Mouse (Mus musculus) midbrain, embryonic 11.5 days (tissue): ENCODE measurements around the gene Ankrd44. TPM values are rescaled to one million over a fixed set of nuclear protein-coding genes. Genes with fewer than 3 reads are reported as not detected.

Experiments
- ATAC-seq: fragments of 200-750 bp; cut with Nextera tagmentation; 2 replicates; pipeline ENCODE4 v1.8.0; 2017; ENCODE audit warnings: moderate TSS enrichment, moderate library complexity; ENCODE audit not compliant: low FRiP score
- DNase-seq: peaks from one replicate; pipeline ENCODE4 v3.0.0; 2015; ENCODE audit warnings: low spot score; ENCODE audit errors: missing footprints
- H3K27ac ChIP-seq: fragments of 300-500 bp; sonication (generic); 2 replicates; pipeline ENCODE4 v1.5.1; 2014; ENCODE audit warnings: low read depth, low read length
- H3K27me3 ChIP-seq: fragments of 300-500 bp; sonication (generic); 2 replicates; pipeline ENCODE4 v1.6.1; 2014; ENCODE audit warnings: mild to moderate bottlenecking, low read length, moderate library complexity, mixed read lengths; ENCODE audit not compliant: control insufficient read depth, insufficient read depth
- H3K36me3 ChIP-seq: fragments of 300-500 bp; sonication (generic); 2 replicates; pipeline ENCODE4 v1.6.1; 2014; ENCODE audit warnings: mild to moderate bottlenecking, low read length, moderate library complexity, mixed read lengths; ENCODE audit not compliant: control insufficient read depth, insufficient read depth
- H3K4me1 ChIP-seq: fragments of 300-500 bp; sonication (generic); 2 replicates; pipeline ENCODE4 v1.6.1; 2014; ENCODE audit warnings: low read length; ENCODE audit not compliant: control insufficient read depth, insufficient read depth
- H3K4me2 ChIP-seq: fragments of 300-500 bp; sonication (generic); 2 replicates; pipeline ENCODE4 v1.6.1; 2014; ENCODE audit warnings: mild to moderate bottlenecking, moderate library complexity
- H3K4me3 ChIP-seq: fragments of 300-500 bp; sonication (generic); 2 replicates; pipeline ENCODE4 v1.5.1; 2014; ENCODE audit warnings: low read depth, low read length
- H3K9ac ChIP-seq: fragments of 300-500 bp; sonication (generic); 2 replicates; pipeline ENCODE4 v1.6.1; 2014; ENCODE audit warnings: low read length
- H3K9me3 ChIP-seq: fragments of 300-500 bp; sonication (generic); 2 replicates; pipeline ENCODE4 v1.6.1; 2016; ENCODE audit warnings: low read length; ENCODE audit not compliant: control insufficient read depth
- WGBS: fragments of 180-500 bp; shearing (Covaris S2); extraction: QIAGEN DNeasy Blood & Tissue Kit; methylation state at CpG from one replicate; pipeline ENCODE4 v1.1.7; 2014; 5-methylcytosine and 5-hydroxymethylcytosine counted together
- polyA plus RNA-seq: library from polyadenylated mRNA; unstranded; fragments of >200 nt; fragmentation: Nextera tagmentation; extraction: Ambion mirVana; gene quantifications from 2 replicates; pipeline ENCODE4 v1.2.1, GENCODE M21; 2014

The Ankrd44 gene
- polyA plus RNA-seq, 1 experiment from 2014 or later, result 10.1 TPM

DNA sequence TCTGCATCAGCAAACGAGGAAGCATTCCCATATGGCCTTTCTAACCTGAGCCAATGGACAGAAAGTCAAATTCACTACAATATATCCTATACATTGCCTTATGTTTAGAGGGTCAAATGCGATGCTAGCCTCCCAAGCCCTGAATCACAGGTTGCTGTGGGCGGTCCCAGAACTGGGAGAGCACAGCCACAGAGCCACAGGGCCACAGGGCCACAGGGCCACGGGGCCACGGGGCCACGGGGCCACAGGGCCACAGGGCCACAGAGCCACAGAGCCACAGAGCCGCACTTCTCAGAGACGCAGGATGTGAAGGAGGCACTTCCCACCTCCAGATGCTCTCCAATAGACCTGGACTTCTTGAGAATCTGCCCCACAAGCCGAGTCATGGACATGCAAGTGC is 121.8 kb downstream of the Ankrd44 start:
- DNase-seq (no peak), ATAC-seq (no peak)
- no peaks in the 10 kb centered on the region for H3K36me3 ChIP-seq
- no peak overlapping the region for H3K4me3 ChIP-seq
- H3K4me2 ChIP-seq, result no peak overlapping the region
- no peaks in the 10 kb centered on the region for H3K4me1 ChIP-seq
- WGBS, result 89% methylated on average over 9 of the region's 9 CpGs
- no peak overlapping the region for H3K27ac ChIP-seq
- no peak overlapping the region for H3K9ac ChIP-seq
- no peaks in the 10 kb centered on the region for H3K9me3 ChIP-seq
- no peaks in the 10 kb centered on the region for H3K27me3 ChIP-seq

DNA sequence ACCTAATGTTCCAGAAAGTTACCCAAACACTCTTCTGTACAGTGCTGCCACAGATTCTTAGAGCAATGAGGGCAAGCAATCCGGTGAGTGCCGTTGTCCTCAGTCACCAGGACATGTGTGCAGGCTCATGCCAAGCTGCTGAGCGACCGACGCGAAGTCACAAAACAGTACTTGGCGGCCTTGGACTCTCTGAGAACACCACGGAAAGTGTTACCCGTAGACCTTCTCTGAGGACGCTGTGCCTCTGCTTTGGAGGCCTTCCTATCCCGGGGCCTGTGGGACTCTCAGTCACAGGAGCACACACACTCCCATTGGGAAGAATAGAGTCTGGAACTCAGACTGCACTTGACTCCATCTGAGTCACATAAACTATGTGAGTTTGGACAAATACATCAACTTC is 123.5 kb downstream of the Ankrd44 start:
- H3K36me3 ChIP-seq, result no peaks in the 10 kb centered on the region
- no peak overlapping the region for H3K9ac ChIP-seq
- H3K27me3 ChIP-seq, result no peaks in the 10 kb centered on the region
- no peak overlapping the region for H3K4me3 ChIP-seq
- H3K4me1 ChIP-seq, result no peaks in the 10 kb centered on the region
- no peak for DNase-seq
- 87% methylated on average over 11 of the region's 11 CpGs for WGBS
- H3K9me3 ChIP-seq, result no peaks in the 10 kb centered on the region
- no peak overlapping the region for H3K27ac ChIP-seq
- no peak overlapping the region for H3K4me2 ChIP-seq
- no peak for ATAC-seq

DNA sequence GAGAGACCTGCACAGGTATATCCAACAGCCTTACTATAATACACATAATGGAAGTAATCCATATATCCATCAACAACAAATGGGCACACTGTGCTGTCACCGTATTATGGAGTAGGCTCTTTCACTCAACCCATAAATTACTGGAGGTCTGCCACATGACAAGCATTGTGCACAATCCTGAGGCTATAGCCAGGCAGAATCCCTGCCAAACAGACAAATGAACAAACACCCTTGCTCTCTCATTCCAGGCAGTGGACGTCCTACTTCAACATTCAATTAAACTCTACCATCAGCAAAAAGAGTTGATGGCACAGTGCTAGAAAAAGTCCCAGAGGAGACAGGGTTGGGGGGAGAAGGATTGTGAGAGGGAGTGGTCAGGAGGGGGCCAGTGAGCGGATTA is 124.9 kb downstream of the Ankrd44 start:
- no peaks in the 10 kb centered on the region for H3K27me3 ChIP-seq
- H3K9me3 ChIP-seq, result no peaks in the 10 kb centered on the region
- DNase-seq (no peak), ATAC-seq (no peak)
- H3K27ac ChIP-seq, result no peak overlapping the region
- no peak overlapping the region for H3K4me3 ChIP-seq
- no peaks in the 10 kb centered on the region for H3K36me3 ChIP-seq
- 80% methylated on average over 2 of the region's 3 CpGs for WGBS
- H3K4me1 ChIP-seq, result no peaks in the 10 kb centered on the region
- H3K4me2 ChIP-seq, result no peak overlapping the region
- H3K9ac ChIP-seq, result no peak overlapping the region

DNA sequence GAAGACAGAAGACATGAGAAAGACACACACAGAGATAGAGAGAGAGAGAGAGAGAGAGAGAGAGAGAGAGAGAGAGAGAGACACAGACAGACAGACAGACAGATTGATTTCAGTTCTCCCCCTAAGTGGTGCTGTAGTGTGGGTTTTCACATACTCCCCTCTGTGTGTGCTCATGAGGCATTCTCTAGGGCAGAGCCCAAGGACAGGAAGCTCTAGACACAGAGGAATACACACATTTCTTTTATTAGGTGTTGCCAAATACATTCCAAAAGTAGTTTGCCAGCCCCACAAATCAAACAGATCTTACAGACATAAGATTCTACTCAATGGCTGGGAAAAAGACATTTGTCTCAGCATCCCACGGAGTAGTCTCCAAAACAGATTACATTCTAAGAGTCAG is 126.8 kb downstream of the Ankrd44 start:
- no peaks in the 10 kb centered on the region for H3K9me3 ChIP-seq
- H3K4me1 ChIP-seq, result no peaks in the 10 kb centered on the region
- no peaks in the 10 kb centered on the region for H3K27me3 ChIP-seq
- no peak overlapping the region for H3K4me3 ChIP-seq
- no peak overlapping the region for H3K4me2 ChIP-seq
- DNase-seq, result no peak
- no peaks in the 10 kb centered on the region for H3K36me3 ChIP-seq
- H3K9ac ChIP-seq, result no peak overlapping the region
- no peak for ATAC-seq
- WGBS, result 84% methylated on average over 1 of the region's 1 CpGs
- H3K27ac ChIP-seq, result no peak overlapping the region

DNA sequence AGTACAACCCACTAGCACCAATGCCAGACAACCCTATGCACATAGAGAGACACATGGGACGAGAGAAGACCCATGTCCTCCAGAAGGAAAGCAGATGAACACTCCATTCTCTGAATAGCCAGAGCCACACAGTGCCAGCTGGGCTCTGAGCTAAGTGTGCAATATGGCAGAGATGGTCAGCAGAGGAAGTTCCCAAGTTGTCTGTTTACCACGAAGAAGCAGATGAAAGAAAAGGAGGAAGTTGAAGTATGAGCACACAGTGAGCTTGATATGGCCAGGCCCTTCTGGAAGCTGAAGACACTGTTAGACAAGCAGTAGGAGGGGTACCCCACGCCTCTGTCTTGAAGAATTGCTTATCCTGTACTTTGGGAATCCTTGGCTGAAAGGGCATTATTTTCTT is 127.8 kb downstream of the Ankrd44 start:
- Histone ChIP-seq H3K9ac (no peak overlapping the region), H3K4me3 (no peak overlapping the region), H3K27me3 (no peaks in the 10 kb centered on the region), H3K27ac (no peak overlapping the region), H3K4me2 (no peak overlapping the region), H3K4me1 (no peaks in the 10 kb centered on the region), H3K36me3 (no peaks in the 10 kb centered on the region), H3K9me3 (no peaks in the 10 kb centered on the region)
- ATAC-seq, result no peak
- no peak for DNase-seq
- WGBS, result 71% methylated on average over 3 of the region's 3 CpGs

DNA sequence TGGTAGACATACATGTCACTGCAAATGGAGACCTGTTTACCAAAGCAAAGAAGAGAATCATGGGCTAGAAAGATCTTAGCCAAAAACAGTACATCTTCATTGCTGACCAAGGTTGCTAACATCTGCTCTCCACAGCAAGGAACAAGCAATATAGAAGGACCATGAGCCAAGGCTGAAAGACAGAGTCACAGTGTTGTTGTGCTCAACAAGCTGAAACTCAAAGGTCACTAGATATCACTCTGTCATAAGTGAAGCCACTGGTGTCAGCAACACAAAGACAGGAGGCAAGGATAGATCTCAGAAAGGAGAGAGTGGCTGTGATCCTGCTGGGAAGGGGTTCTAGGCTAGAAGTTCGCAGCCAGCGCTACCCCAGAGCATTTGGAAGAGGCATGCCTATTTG is 131.5 kb downstream of the Ankrd44 start:
- DNase-seq (no peak), ATAC-seq (no peak)
- Histone ChIP-seq H3K27ac (no peak overlapping the region), H3K36me3 (no peaks in the 10 kb centered on the region), H3K9ac (no peak overlapping the region), H3K9me3 (no peaks in the 10 kb centered on the region), H3K27me3 (no peaks in the 10 kb centered on the region), H3K4me2 (no peak overlapping the region), H3K4me3 (no peak overlapping the region), H3K4me1 (0 out of 2 replicates have a peak, but pooled peaks cover 3% of the 10 kb centered on the region)
- WGBS, result 83% methylated on average over 2 of the region's 2 CpGs

DNA sequence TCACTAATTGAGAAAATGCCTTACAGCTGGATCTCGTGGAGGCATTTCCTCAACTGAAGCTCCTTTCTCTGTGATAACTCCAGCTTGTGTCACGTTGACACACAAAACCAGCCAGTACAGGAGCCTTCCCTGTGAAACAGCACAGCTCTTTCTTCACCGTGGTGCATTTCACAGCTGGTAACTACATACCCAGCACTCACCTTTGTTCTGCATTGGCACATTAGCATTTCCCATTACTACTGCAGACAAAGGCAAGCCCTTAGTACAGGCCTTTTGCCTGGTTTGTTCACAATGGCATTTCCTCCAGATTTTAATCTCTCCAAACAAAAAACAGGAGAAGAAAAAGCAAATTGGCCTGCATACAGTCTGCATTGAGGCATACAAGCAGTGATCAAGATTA is 134.8 kb downstream of the Ankrd44 start:
- ATAC-seq (no peak), DNase-seq (no peak)
- H3K4me1 ChIP-seq, result 0 out of 2 replicates have a peak, but pooled peaks cover 3% of the 10 kb centered on the region
- no peak overlapping the region for H3K27ac ChIP-seq
- H3K27me3 ChIP-seq, result no peaks in the 10 kb centered on the region
- WGBS, result 35% methylated on average over 3 of the region's 3 CpGs
- H3K36me3 ChIP-seq, result no peaks in the 10 kb centered on the region
- no peak overlapping the region for H3K4me3 ChIP-seq
- no peaks in the 10 kb centered on the region for H3K9me3 ChIP-seq
- no peak overlapping the region for H3K9ac ChIP-seq
- H3K4me2 ChIP-seq, result no peak overlapping the region

DNA sequence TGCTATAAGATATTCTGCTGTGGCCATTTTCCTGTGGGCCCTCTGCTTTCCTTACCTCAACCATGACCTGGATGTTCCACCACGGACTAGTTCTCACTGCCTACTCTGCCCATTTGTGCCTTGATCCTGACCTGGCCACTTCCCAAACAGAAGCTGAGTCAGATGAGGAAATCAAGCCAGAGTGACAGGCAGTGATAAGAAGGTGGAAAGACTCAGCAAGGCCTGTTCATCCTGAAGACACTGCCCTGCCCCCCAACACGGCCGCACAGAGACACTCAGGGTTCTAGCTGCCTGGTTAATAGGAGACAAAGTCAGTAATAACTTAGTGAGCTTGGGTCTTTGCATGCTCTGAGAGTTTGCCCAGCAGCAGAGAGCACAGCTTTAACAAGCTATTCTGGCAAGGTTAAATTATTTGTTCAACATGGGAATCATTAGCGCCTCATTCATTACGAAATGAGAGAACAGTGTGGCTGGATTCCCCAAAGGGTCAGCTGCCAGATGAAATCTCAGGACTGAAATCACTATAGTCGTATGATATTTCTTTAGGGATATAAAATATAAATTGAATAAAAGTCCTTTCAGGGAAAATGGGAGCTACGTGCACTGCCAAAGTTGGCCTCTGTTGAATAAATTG is 136.7 kb downstream of the Ankrd44 start:
- Histone ChIP-seq H3K4me2 (no peak overlapping the region), H3K27me3 (no peaks in the 10 kb centered on the region; the same call in 1 of the 2 replicates), H3K4me3 (no peak overlapping the region), H3K4me1 (0 out of 2 replicates have a peak, but pooled peaks cover 3% of the 10 kb centered on the region), H3K27ac (no peak overlapping the region), H3K9ac (no peak overlapping the region), H3K36me3 (no peaks in the 10 kb centered on the region; the same call in 1 of the 2 replicates), H3K9me3 (no peaks in the 10 kb centered on the region)
- 84% methylated on average over 7 of the region's 7 CpGs for WGBS
- no peak for ATAC-seq
- DNase-seq, result no peak

DNA sequence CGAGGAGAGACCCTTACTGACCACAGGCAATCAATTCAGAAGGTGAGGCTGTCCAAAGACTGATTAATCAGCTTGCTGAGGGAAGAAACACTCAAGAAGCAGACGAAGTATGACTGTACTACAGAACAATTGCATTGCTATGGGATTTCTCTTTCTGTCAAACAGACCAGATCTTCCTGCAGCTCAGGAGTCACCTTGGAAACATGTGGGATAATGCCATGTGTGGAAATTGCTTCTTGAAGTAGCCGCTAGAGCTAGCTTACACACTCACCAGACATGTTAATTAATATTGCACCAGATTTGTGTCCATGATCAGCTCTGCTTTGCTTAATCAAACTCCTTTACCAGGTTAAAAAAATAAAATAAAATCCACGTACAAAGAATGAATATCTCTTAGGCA is 137.8 kb downstream of the Ankrd44 start:
- no peak overlapping the region for H3K4me2 ChIP-seq
- H3K4me1 ChIP-seq, result 0 out of 2 replicates have a peak, but pooled peaks cover 3% of the 10 kb centered on the region
- no peak overlapping the region for H3K4me3 ChIP-seq
- 70% methylated on average over 4 of the region's 4 CpGs for WGBS
- ATAC-seq (no peak), DNase-seq (no peak)
- H3K9me3 ChIP-seq, result no peaks in the 10 kb centered on the region
- no peak overlapping the region for H3K9ac ChIP-seq
- no peaks in the 10 kb centered on the region; the same call in 1 of the 2 replicates for H3K36me3 ChIP-seq
- H3K27ac ChIP-seq, result no peak overlapping the region
- H3K27me3 ChIP-seq, result no peaks in the 10 kb centered on the region; the same call in 1 of the 2 replicates
